Mouse (Mus musculus) urinary bladder, postnatal 4 days (tissue): ENCODE data around the gene Nhsl1.

Source experiments
- DNase-seq, 2 experiments: peaks; one replicate each; pipeline ENCODE4 v3.0.0; 2021 to 2022; ENCODE audit warnings: low spot score in 2 of 2

Nhsl1 gene

DNA sequence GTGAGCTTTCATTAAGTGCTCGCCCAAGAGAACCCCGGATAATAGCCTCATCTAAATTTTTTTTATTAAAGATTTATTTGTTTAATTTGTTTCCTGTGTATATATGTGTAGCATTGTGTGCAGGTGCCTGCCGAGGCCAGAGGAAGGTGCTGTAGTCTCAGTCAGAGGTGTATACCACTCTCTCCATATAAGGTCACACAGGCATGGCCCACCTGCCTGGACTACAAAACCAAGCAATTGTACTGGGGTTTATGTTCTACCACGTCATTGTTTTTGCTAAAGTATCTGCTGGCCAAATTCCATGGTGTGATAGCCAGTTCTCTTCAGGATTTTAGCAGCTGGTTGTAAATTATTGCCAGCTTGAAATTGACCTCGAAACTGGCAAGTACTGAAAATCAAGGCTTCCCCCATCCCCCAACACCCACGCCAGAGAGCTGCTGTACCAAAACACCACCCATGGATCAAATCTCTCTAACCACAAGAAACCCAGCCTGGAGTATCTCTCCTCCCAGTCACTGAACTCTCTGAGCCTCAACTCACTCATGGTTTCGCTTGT, 81.4 kb downstream of the Nhsl1 start:
- DNase-seq = no peak

DNA sequence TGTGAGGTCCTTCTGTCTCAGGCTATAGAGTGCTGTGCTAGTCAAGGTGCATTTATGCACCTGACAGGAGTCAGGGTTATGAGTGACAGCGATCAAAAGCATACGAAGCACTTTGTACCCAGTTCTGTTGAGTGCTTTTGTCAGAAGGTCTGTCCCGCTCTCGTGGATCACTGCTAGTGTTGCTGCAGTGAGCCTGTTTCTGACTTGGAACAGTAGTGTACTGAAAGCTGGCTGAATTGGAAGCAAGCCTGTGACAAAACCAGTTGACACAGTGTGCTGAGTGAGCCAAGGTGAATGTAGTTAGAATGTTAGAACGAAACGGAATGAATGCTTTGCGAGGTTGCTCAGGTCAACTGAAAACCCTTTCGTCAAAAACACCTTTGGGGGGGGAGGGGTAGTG, 82.2 kb downstream of the Nhsl1 start:
- no peak for DNase-seq

- DNase-seq = no peak
Measured at GRCm38 (mm10) chr10:18403992-18404391, 85.2 kb downstream of the Nhsl1 start.

DNA sequence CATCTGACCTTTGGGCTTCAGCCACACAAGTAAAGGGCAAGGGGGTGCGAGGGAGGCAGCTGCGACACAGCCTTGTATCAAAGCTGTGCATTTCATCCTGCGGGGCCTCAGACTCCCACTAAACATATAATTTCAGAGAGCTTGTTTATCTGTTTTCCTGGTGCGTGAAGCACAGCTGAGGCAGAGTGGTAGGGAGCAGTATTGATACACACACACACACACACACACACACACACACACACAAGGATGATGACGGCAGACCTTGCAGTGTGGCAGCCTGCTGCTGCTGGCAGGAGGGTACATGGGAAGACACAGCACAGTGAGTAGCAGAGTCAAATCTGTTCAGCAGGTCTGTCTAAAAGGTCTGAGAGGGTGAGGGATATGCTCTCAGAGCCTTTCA, 85.9 kb downstream of the Nhsl1 start:
- no peak for DNase-seq

GRCm38 (mm10) chr10:18407062-18407830, 88.5 kb downstream of the Nhsl1 start:
- peak; percentile 68 to 72 for DNase-seq

DNA sequence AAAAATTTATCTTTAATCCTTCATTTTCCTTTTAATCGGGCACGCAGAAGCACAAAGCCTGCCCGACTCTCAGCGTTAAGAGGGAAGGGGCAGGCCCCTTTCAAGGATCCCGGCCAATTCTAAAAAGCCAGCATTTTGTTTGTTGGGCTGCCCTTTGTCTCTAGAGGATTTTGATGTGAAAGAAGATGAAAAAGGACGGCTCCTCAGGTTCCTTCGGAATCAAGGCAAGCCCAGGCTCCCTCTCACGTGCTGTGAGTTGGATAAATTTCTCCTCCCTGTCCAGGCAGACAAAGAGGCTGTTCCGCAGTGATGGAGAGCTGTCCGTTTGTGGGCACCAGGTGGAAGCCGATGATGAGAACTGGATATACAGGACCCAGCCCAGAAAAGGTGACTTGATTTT, 89.3 kb downstream of the Nhsl1 start:
- no peak for DNase-seq

DNA sequence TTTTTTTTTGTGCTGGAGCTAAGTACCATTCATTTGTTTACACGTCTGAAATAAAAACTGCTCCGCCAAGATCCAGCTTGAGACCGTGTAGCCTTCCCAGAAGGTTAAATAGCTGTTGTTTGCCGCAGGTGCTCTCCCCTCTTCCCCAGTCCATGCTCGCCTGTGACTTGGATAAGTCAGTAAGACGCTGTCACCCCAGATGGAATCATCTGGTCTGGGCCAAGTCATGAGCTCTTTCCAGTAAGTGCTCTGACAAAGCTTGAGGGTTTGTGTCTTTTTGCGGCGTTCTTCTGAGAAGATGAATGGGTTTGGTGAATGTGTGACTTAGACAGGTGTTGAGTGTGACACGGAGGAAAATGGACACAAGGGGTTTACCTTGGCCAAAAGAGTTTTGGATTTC, 89.8 kb downstream of the Nhsl1 start:
- DNase-seq = no peak

DNA sequence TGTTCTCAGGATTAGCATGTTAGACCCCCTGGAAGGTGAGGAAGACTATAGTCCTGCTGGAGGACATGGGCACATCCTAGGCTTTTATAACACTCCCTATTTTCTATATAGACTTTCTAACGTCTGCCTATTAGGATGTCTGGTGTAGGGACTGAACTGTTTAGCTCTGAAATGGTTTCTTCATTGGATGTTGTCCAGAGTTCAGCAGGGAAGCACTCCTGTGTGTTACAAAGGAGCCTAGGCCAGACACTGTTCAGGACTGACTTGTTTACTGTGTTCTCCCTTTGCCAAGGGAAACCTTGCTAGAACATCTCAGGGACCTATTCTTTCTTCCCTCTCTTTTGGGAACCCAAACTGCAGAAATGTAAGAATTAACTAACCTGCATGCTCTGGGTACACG, 90.3 kb downstream of the Nhsl1 start:
- DNase-seq = no peak

GRCm38 (mm10) chr10:18411266-18411665, 92.5 kb downstream of the Nhsl1 start:
- DNase-seq = no peak

GRCm38 (mm10) chr10:18415946-18416345, 97.2 kb downstream of the Nhsl1 start:
- no peak for DNase-seq

- no peak for DNase-seq
Measured at GRCm38 (mm10) chr10:18418160-18418559, 99.4 kb downstream of the Nhsl1 start.

DNA sequence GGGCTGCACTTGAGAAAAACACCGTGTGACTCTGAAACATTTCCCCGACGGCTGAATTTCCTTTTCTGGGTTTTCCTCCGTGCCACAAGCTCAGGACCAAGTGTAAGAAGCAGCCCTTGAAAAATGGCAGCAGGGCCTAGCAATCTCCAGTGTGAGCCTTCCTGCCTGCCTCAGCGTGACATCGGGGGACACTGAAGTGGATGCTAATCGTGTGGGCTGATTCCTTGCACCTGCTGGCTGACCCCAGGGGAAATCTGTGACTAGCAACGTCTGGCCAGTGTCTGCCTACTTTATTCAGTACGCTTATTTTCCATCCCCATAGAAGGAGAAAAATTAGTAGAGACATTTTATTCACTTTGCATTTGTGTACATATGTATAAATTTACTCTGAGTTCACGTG, 100.7 kb downstream of the Nhsl1 start:
- no peak for DNase-seq

DNA sequence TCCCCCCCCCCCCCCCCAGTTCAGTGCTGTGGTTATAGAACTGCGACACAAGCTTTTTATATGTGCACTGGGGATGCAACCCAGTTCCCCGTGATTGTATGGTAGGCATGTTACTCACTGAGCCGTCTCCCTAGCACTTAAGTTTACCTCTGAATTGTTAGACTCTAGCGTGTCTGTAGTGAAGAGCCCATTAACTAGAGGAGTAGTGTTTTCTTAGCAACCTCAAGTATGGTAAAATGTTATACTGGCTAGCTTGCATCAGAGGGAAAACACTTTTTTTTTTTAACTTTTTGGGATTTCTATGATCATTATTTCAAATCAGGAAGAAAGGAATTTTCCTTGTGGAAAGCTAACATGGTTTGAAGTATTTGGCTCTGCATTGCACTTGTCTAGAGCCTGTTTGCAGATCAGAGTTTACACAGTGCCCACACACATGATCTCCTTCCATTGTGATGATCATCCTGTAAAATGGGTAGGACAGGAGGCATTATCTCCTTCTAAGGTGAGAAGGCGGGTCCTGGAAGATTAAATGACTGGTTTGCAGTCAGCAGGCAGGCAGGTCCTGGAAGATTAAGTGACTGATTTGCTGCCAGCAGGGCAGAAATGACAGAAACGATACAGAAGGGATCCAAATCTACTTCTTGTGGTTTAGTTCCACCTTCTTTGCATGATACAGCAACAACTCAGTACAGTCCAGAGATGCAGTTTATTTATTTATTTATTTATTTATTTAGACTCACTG, 101.6 kb downstream of the Nhsl1 start:
- DNase-seq = no peak

- DNase-seq = no peak
Measured at GRCm38 (mm10) chr10:18422968-18423367, 104.2 kb downstream of the Nhsl1 start.

GRCm38 (mm10) chr10:18423557-18423956, 104.8 kb downstream of the Nhsl1 start:
- DNase-seq = no peak

GRCm38 (mm10) chr10:18427866-18428265, 109.1 kb downstream of the Nhsl1 start:
- DNase-seq = no peak

GRCm38 (mm10) chr10:18429533-18429932, 110.7 kb downstream of the Nhsl1 start:
- no peak for DNase-seq

GRCm38 (mm10) chr10:18430141-18430540, 111.4 kb downstream of the Nhsl1 start:
- DNase-seq = no peak

DNA sequence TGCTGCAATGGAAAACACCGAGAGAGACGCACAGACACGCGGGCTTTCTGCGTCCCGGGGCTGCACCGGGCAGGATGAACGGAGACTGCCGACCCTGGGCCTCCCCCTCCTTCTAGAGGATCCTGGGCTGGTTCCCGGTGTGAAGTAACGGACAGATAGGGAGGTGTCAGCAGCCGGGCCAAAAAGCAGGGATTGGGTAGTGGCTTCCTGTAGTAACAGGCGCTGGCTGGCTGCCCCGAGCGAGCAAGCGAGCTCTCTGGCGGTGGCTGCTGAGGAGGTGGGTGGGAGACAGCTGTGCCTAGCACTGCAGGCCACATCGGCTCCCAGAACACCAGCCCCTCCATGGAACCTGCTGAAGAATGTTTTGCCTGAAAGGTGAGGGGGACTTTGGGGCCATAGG, 112.2 kb downstream of the Nhsl1 start:
- DNase-seq = peak; percentile 76 to 80

DNA sequence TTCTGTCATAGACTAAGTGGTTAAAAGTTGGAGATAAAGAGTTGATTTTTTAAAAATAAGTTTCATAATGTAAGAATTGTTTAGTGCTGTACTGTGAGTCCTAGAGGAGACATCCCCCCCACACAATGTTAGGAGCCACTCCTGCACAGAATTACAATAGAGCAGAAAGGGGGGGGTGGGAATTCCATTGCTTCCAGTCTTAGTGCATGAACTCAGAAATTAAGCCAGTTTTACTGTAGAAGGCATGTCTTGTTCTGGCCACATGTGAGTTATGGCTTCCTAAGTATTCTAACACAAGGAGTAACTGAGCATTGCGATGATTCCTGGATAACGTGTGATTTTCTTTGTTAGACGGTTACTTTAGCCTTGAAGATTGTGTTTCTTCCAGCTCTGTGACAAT, 112.8 kb downstream of the Nhsl1 start:
- DNase-seq = no peak

DNA sequence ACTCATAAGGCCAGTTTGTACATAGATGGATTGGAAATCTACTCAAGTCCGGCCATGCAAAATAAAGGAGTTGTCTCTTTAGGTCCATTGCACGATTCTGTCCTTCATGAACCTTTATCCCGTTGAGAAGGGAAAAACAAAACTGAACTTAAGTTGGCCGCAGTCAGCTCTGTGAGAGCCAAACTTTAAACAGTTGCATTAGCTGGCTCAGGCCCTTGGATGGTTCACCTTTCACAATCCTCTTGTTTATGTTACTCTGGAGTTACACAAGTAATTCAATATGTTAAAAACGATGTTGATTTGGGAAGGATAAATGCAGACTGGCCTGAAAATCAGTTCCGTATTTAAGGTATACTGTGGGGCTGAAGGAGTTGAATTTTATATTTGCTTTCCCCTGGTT, 116.7 kb downstream of the Nhsl1 start:
- DNase-seq = no peak

DNA sequence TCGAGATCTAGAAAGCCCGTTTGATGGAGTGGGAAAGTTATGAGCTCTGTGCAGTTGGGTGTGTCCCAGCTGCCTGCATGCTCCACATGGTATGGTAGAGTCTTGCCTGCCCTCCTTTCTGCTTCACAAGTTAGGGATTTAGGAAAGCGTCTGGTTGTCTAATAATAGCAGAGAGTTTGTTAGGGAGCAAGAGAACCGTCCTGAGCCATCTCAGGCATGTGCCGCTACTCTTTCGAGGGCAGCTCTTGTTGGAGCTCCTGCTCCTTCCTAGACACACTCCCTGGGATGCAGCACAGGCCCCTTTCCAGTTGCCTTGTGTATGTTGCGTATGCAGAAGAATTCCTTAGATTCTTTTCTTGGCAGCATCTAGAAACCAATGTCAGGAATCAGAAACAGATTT, 117.2 kb downstream of the Nhsl1 start:
- DNase-seq = no peak

DNA sequence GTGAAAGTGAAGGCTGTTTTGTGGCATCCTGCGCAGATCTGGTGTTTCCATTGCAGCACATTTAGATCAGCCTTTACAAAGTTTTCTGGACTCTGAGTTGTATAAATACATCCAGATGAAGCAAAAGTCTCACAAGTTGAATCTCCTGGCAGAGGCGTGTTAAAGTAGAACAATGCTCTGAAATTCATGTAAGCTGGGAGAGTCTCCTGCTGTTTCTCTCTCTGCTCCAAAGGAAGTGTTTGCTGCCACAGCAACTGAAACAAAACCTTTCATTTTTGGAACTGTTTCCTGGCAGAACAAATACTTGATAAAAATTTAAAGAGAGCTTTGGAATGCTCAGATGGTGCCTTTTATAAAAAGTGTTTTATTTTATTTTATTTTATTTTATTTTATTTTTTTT, 118.8 kb downstream of the Nhsl1 start:
- DNase-seq = no peak
